Mouse (Mus musculus) heart, postnatal 36 days (tissue): ENCODE data around the gene Stxbp5. TPM values are rescaled to one million over a fixed set of nuclear protein-coding genes. Genes with fewer than 3 reads are reported as not detected.

Experiments used
- DNase-seq, 2 experiments: peaks; one replicate each; pipeline ENCODE4 v3.0.0; 2021 to 2022
- intact Hi-C: fragments of 180-260 bp; cut with DNase I; formaldehyde crosslinking; loops from one replicate; pipeline ENCODE4 v1.15.1; 2025
- total RNA-seq, 2 experiments: library from RNA; stranded (reverse); gene quantifications; 2 replicates each; pipeline ENCODE4 v1.2.3; 2021

The Stxbp5 gene
- total RNA-seq, 2 experiments from 2014 or later: 11.9 to 12.1 TPM

- intact Hi-C loops: no loop called here
- no peak for DNase-seq
Observed at GRCm38 (mm10) chr10:9770261-9770660, 130.6 kb downstream of the Stxbp5 start.

- intact Hi-C loops: no loop called here
- DNase-seq: no peak
Observed at GRCm38 (mm10) chr10:9763831-9764230, 137.0 kb downstream of the Stxbp5 start.

- intact Hi-C loops: no loop called here
Observed at GRCm38 (mm10) chr10:9760264-9760663, 140.6 kb downstream of the Stxbp5 start.

GRCm38 (mm10) chr10:9756546-9756945 is 144.3 kb downstream of the Stxbp5 start:
- DNase-seq: no peak
- intact Hi-C loops: loop anchor here (10.0 kb wide), 1 partner anchor 972 kb away; no protein-coding TSS in a partner anchor

More at GRCm38 (mm10) chr10:9760264-9760663, 140.6 kb downstream of the Stxbp5 start:
- no peak for DNase-seq

GRCm38 (mm10) chr10:9754893-9755541 is 145.9 kb downstream of the Stxbp5 start:
- peak; percentile 63 to 77 for DNase-seq
- intact Hi-C loops: loop anchor here (2.0 to 10.0 kb wide), 4 partner anchors 180 to 970 kb away; no protein-coding TSS in a partner anchor

GRCm38 (mm10) chr10:9733861-9734260 is 167.0 kb downstream of the Stxbp5 start:
- DNase-seq: no peak
- intact Hi-C loops: no loop called here

GRCm38 (mm10) chr10:9732065-9732749 is 168.7 kb downstream of the Stxbp5 start:
- DNase-seq: no peak
- intact Hi-C loops: no loop called here

GRCm38 (mm10) chr10:9722519-9723303 is 178.2 kb downstream of the Stxbp5 start:
- intact Hi-C loops: no loop called here

GRCm38 (mm10) chr10:9720027-9720426 is 180.9 kb downstream of the Stxbp5 start:
- intact Hi-C loops: no loop called here
- no peak for DNase-seq

More at GRCm38 (mm10) chr10:9722519-9723303, 178.2 kb downstream of the Stxbp5 start:
- no peak for DNase-seq

GRCm38 (mm10) chr10:9718086-9718485 is 182.8 kb downstream of the Stxbp5 start:
- intact Hi-C loops: no loop called here
- DNase-seq: no peak

Other genes with a start within 250 kb of the Stxbp5 start
- gene Samd5, start 225.9 kb downstream of the Stxbp5 start, total RNA-seq: 1 to 10 TPM; 3.5 to 4.6 TPM